Mouse (Mus musculus): ENCODE measurements around the gene Acadsb.

Acadsb gene

DNA sequence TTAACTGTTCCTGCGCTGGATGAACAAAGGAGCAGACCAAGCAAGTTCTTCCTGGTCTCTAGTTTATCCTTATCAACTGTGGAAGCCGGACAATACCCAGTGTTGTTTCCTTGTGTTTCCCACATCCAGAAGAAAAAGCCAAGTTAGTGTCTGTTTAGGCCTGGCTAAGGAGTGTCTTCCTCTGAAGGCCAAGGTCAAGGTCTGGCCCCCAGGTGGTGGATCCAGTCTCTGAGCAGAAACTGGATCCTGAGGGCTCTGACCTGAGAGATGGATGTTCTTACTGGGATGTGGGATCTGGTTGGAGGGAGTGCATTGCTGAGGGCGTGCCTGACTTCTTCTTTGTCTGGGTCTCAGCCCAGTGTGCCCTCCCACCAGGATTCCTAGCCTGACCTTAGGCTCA, 55.3 kb downstream of the Acadsb start:
- DNase-seq (ENCODE audit: low spot score), result no peak

- no peak for DNase-seq (ENCODE audit: low spot score)
Measured at GRCm38 (mm10) chr7:131467312-131467711, 56.9 kb downstream of the Acadsb start.

DNA sequence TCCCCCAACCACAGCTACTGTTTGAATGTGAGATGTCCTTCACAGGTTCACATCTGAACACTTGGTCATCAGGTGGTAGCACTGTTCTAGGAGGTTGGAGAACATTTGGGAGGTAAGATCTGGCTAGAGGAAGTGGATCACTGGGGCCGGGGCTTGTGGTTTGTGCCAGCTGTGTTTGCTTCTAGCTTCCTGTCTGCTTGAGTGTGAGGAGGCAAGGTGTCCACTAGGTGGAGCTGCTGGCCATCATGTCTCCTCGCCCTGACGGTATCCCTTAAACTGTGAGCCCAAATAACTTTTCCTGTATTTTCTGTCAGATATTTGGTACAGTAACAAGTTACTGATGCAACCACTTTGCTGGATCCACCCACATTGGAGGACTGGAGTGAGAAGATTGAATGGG, 59.1 kb downstream of the Acadsb start:
- no peak for DNase-seq (ENCODE audit: low spot score)

GRCm38 (mm10) chr7:131471551-131471950, 61.1 kb downstream of the Acadsb start:
- no peak for DNase-seq (ENCODE audit: low spot score)

GRCm38 (mm10) chr7:131477140-131477539, 66.7 kb downstream of the Acadsb start:
- no peak for DNase-seq (ENCODE audit: low spot score)

DNA sequence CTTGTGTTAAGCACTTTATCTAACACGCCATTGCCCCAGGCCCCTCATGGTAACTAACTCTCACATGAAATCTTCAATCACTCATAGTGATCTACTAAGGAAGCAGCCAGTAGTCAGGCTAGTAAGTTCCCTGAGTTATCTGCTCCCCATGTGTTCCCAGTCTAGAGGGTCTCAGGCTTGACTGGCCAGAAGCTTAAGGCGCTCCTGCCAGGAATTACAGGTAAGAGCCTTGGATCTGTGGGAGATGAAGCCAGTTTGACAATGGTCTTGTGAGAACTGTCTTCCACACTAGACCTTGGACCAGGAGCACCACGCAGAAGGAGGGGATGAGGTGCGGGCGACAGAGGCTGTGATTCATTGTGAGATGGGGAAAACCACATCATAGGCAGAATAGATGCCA, 68.0 kb downstream of the Acadsb start:
- no peak for DNase-seq (ENCODE audit: low spot score)

All from ovary, postnatal 10 days (tissue).